Mouse (Mus musculus): ENCODE results near the gene Jmjd8.

DNA sequence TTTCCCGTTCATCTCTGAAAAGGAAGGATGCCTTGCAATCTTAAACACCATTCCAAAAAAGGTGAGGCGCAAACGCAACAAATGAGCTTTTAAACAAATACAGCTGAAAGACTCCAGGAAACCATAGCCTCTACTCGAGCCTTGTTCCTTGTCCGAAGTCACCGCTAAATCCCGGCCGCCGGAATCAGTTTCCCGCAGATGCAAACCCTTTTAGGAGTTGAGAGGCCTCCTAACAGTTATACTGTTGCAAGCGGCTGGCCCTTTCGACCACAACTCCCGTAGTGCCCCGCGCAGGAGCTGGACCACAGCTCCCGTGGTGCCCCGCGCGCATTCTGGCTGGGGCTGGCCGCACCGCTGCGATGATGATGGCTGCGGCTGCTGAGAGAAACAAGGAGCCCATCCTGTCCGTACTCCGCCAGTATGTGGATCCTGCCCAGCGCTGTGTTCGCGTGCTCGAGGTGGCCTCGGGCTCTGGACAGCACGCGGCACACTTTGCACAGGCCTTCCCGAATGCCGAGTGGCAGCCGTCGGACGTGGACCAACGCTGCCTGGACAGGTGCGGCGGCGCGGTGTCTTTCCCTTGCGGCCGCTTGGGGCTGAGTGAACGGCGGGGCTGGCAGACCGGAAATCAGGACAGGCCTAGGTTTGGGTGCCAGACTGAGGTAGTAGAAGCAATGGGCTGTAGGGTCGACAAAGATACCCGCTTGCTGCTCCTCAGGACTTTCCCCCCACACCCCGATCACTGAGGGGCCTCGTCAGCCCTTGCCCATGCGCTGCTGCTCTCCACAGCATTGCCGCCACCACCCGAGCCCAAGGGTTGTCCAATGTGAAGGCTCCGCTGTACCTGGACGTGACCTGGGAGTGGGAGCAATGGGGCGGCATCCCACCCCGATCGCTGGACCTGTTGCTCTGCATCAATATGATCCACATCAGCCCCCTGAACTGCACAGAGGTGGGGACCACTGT, 46.8 kb downstream of the Jmjd8 start:
- TF ChIP-seq CTCF (IDR thresholded peaks at IDR 0.05; ENCODE audit: extremely low read depth, insufficient read length, insufficient replicate concordance, low read depth, low read length) (no peak), POLR2A (IDR thresholded peaks at IDR 0.05; ENCODE audit: low read depth, low read length) (peak; percentile 82; the same call in 1 of the 2 replicates)

Measured in small intestine, adult 2 months (tissue).